Mouse (Mus musculus): Measurements from ENCODE around the gene Aprt.

- TF ChIP-seq CTCF (IDR thresholded peaks at IDR 0.05; ENCODE audit: control insufficient read depth, insufficient read depth, low read length) (no peak), POLR2A (IDR thresholded peaks at IDR 0.05; ENCODE audit: borderline replicate concordance, control insufficient read depth, low read depth, low read length) (no peak)
Measured at GRCm38 (mm10) chr8:122547815-122548214, 28.9 kb downstream of the Aprt start.
